Mouse (Mus musculus) adrenal gland, postnatal 4 days (tissue): ENCODE results near the gene Ccr1l1. TPM values are rescaled to one million over a fixed set of nuclear protein-coding genes. Genes with fewer than 3 reads are reported as not detected.

Source experiments
- DNase-seq, 2 experiments: peaks; one replicate each; pipeline ENCODE4 v3.0.0; 2021 to 2022; ENCODE audit warnings: low spot score in 2 of 2, mixed read lengths in 2 of 2
- total RNA-seq, 2 experiments: library from RNA; stranded (reverse); gene quantifications; 2 replicates each; pipeline ENCODE4 v1.2.3; 2021

Gene Ccr1l1
- total RNA-seq, 2 experiments from 2014 or later: not detected

DNA sequence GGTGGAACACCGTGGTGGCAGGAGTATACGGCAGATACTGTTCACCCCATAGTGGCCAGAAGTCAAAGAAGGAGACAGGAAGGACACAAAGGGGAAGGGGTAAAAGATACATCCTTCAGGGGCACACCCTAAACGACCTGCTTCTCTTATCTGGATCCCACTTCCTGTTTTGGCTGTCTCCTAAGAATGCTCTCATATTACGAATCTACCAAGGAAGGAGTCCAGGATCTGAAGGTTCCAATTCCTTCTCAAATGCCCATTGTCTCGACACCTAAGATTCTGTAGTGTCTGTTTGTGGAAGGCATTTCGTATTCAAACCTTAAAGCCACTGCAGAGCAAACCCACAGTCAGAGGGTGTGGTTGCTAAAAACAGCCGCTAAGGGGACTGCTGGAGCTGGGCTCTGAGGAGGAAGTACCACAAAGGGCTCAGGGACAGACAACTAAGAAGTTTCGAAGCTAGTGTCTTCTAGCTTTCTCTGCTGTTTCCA, 49.4 kb downstream of the Ccr1l1 start:
- no peak for DNase-seq

DNA sequence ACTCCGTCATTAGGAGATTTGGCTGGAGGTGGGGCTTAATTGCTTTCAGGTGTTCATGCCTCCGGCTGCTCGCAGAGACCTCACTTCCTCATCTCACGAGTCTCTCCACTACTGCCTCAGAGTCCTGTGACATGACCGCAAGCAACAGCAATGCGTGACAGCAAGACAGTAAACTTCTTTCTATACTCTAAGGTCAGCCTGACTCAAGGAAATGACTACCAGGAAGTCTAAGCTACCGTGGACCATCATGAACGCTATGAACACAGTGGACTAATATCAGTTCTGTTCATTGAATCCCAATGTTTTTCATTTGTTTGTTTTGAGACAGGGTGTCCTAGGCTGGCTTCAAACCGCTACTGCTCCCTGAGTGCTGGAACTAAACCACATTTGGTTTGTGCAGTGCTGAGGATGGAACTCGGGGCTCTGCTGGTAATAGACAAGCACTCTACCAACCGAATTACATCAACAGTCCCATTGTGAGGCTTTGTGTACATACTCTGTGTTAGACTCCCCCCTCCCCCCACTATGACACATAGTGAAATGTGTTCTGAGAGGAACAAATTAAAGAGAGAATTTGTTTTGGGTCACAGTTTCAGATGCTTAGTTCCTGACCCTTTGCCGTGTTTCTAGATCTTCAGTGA, 50.0 kb downstream of the Ccr1l1 start:
- DNase-seq: no peak

DNA sequence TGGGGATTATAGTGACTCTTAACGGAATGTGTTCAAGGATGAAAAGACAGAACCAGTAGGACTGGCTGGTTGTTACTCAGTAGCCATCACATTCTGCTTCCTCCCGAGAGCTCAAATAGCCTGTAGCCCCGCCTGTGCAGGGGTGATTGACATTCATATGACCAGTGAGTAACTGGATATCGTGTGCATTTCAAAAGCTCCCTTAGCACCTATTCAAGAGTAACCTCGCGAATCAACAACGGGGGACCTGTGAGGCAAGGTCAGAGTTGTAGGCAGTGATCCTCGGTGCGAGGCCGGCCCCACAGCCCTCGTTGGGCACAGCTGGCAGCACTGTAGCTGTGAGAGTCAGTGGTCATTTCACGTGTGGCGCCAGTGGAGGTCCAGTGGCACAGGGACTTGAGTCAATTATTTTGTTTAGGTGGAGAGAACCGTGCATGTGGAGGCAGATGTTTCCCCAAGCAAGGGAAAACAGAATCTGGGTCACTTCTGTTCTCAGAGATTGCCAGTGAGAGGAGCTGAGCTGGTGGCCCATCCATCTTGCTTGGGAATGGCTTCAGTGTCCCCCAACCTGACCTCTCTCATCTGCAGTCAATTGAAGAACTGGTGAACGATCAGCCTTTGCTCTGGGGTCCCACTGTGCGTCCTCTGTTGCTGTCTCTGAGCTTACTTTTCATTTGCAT, 50.8 kb downstream of the Ccr1l1 start:
- DNase-seq: no peak

Other genes starting within 250 kb of the Ccr1l1 start
- gene Cxcr6, start 171.9 kb downstream of the Ccr1l1 start, total RNA-seq: not detected
- 10 to 100 TPM; 61.5 to 63.9 TPM for gene Fyco1, start 126.5 kb downstream of the Ccr1l1 start, total RNA-seq
- under 1 TPM in 1 of 2 experiments, not detected in 1; 0.11 TPM for gene Xcr1, start 116.4 kb downstream of the Ccr1l1 start, total RNA-seq
- 1 to 10 TPM; 2.6 to 2.9 TPM for gene Ccr1, start 9.7 kb downstream of the Ccr1l1 start, total RNA-seq
- under 1 TPM; 0.11 to 0.14 TPM for gene Ccr3, start 43.6 kb upstream of the Ccr1l1 start, total RNA-seq
- 1 to 10 TPM; 1.4 to 1.6 TPM for gene Ccr2, start 123.5 kb upstream of the Ccr1l1 start, total RNA-seq
- 1 to 10 TPM; 1.6 to 3.2 TPM for gene Ccr5, start 143.1 kb upstream of the Ccr1l1 start, total RNA-seq